Mouse (Mus musculus) midbrain, embryonic 15.5 days (tissue): ENCODE data around the gene Rhbdd1. TPM values are rescaled to one million over a fixed set of nuclear protein-coding genes. Genes with fewer than 3 reads are reported as not detected.

Experiments used
- ATAC-seq: fragments of 200-750 bp; cut with Nextera tagmentation; replicated peaks from 2 replicates; pipeline ENCODE4 v1.8.0; 2017; ENCODE audit warnings: moderate TSS enrichment
- H3K27ac ChIP-seq: fragments of 300-500 bp; sonication (generic); 2 replicates; pipeline ENCODE4 v1.5.1; 2015; ENCODE audit warnings: mild to moderate bottlenecking, inconsistent platforms
- H3K27me3 ChIP-seq: fragments of 300-500 bp; sonication (generic); replicated peaks from 2 replicates; pipeline ENCODE4 v1.6.1; 2015; ENCODE audit warnings: inconsistent platforms
- H3K36me3 ChIP-seq: fragments of 300-500 bp; sonication (generic); replicated peaks from 2 replicates; pipeline ENCODE4 v1.6.1; 2015; ENCODE audit warnings: inconsistent platforms
- H3K4me1 ChIP-seq: fragments of 300-500 bp; sonication (generic); 2 replicates; pipeline ENCODE4 v1.6.1; 2015; ENCODE audit warnings: inconsistent platforms
- H3K4me2 ChIP-seq: fragments of 300-500 bp; sonication (generic); 2 replicates; pipeline ENCODE4 v1.6.1; 2015; ENCODE audit warnings: inconsistent platforms, mild to moderate bottlenecking, moderate library complexity
- H3K4me3 ChIP-seq: fragments of 300-500 bp; sonication (generic); 2 replicates; pipeline ENCODE4 v1.5.1; 2015; ENCODE audit warnings: mild to moderate bottlenecking, inconsistent platforms
- H3K9ac ChIP-seq: fragments of 300-500 bp; sonication (generic); 2 replicates; pipeline ENCODE4 v1.6.1; 2015; ENCODE audit warnings: mild to moderate bottlenecking, inconsistent platforms
- H3K9me3 ChIP-seq: fragments of 300-500 bp; sonication (generic); 2 replicates; pipeline ENCODE4 v1.6.1; 2016; ENCODE audit warnings: inconsistent platforms
- WGBS: fragments of 180-500 bp; shearing (Covaris S2); methylation state at CpG from one replicate; pipeline ENCODE4 v1.1.7; 2015; ENCODE audit warnings: mixed read lengths; 5-methylcytosine and 5-hydroxymethylcytosine counted together
- polyA plus RNA-seq: library from polyadenylated mRNA; unstranded; fragments of >200 nt; fragmentation: Nextera tagmentation; extraction: Ambion mirVana; gene quantifications from 2 replicates; pipeline ENCODE4 v1.2.1, GENCODE M21; 2015

The Rhbdd1 gene
- polyA plus RNA-seq, 1 experiment from 2014 or later = 3.2 TPM

- Histone ChIP-seq H3K27me3 (0 out of 2 replicates have a peak, but pooled peaks cover 3% of the 10 kb centered on the region), H3K9ac (no peak overlapping the region), H3K4me2 (no peak overlapping the region), H3K9me3 (no peaks in the 10 kb centered on the region), H3K4me3 (no peak overlapping the region), H3K4me1 (no peaks in the 10 kb centered on the region), H3K27ac (no peak overlapping the region), H3K36me3 (no peaks in the 10 kb centered on the region)
- no peak for ATAC-seq
- WGBS = 96% methylated on average over 3 of the region's 3 CpGs
Observed at GRCm38 (mm10) chr1:82414434-82415045, 98.3 kb downstream of the Rhbdd1 start.

GRCm38 (mm10) chr1:82415641-82416040 lies 99.4 kb downstream of the Rhbdd1 start:
- 0 out of 2 replicates have a peak, but pooled peaks cover 3% of the 10 kb centered on the region for H3K27me3 ChIP-seq
- no peak overlapping the region for H3K4me3 ChIP-seq
- no peaks in the 10 kb centered on the region for H3K9me3 ChIP-seq
- no peak for ATAC-seq
- no peak overlapping the region for H3K4me2 ChIP-seq
- no peak overlapping the region for H3K9ac ChIP-seq
- no peaks in the 10 kb centered on the region for H3K36me3 ChIP-seq
- no peak overlapping the region for H3K27ac ChIP-seq
- 83% methylated on average over 4 of the region's 4 CpGs for WGBS
- no peaks in the 10 kb centered on the region for H3K4me1 ChIP-seq

- Histone ChIP-seq H3K4me1 (no peaks in the 10 kb centered on the region), H3K27ac (no peak overlapping the region), H3K4me3 (no peak overlapping the region), H3K36me3 (no peaks in the 10 kb centered on the region), H3K9me3 (no peaks in the 10 kb centered on the region), H3K9ac (no peak overlapping the region), H3K27me3 (no peaks in the 10 kb centered on the region), H3K4me2 (no peak overlapping the region)
- WGBS = 94% methylated on average over 5 of the region's 5 CpGs
- ATAC-seq = no peak
Observed at GRCm38 (mm10) chr1:82427729-82428128, 111.5 kb downstream of the Rhbdd1 start.

GRCm38 (mm10) chr1:82429061-82429460 lies 112.8 kb downstream of the Rhbdd1 start:
- ATAC-seq = no peak
- H3K4me3 ChIP-seq = no peak overlapping the region
- no peak overlapping the region for H3K27ac ChIP-seq
- H3K9me3 ChIP-seq = no peaks in the 10 kb centered on the region
- no peaks in the 10 kb centered on the region for H3K27me3 ChIP-seq
- 65% methylated on average over 1 of the region's 1 CpGs for WGBS
- no peak overlapping the region for H3K4me2 ChIP-seq
- no peak overlapping the region for H3K9ac ChIP-seq
- 0 out of 2 replicates have a peak, but pooled peaks cover 3% of the 10 kb centered on the region for H3K4me1 ChIP-seq
- H3K36me3 ChIP-seq = no peaks in the 10 kb centered on the region

- peak; percentile 91 for ATAC-seq
- Histone ChIP-seq H3K36me3 (no peaks in the 10 kb centered on the region), H3K9ac (no peak overlapping the region), H3K9me3 (no peaks in the 10 kb centered on the region), H3K4me2 (no peak overlapping the region), H3K27ac (no peak overlapping the region), H3K4me3 (no peak overlapping the region), H3K4me1 (0 out of 2 replicates have a peak, but pooled peaks cover 3% of the 10 kb centered on the region), H3K27me3 (no peaks in the 10 kb centered on the region)
- WGBS = 66% methylated on average over 15 of the region's 15 CpGs
Observed at GRCm38 (mm10) chr1:82432919-82433648, 116.8 kb downstream of the Rhbdd1 start.

- Histone ChIP-seq H3K9me3 (no peaks in the 10 kb centered on the region), H3K36me3 (no peaks in the 10 kb centered on the region), H3K9ac (no peak overlapping the region), H3K4me3 (no peak overlapping the region), H3K27ac (no peak overlapping the region), H3K27me3 (no peaks in the 10 kb centered on the region), H3K4me2 (no peak overlapping the region), H3K4me1 (0 out of 2 replicates have a peak, but pooled peaks cover 3% of the 10 kb centered on the region)
- 82% methylated on average over 5 of the region's 5 CpGs for WGBS
- ATAC-seq = no peak; the same call in 1 of the 2 replicates
Observed at GRCm38 (mm10) chr1:82433649-82434005, 117.4 kb downstream of the Rhbdd1 start.

- H3K27me3 ChIP-seq = no peaks in the 10 kb centered on the region
- WGBS = 51% methylated on average over 3 of the region's 3 CpGs
- no peak overlapping the region for H3K9ac ChIP-seq
- no peaks in the 10 kb centered on the region for H3K9me3 ChIP-seq
- H3K27ac ChIP-seq = no peak overlapping the region
- ATAC-seq = no peak
- no peaks in the 10 kb centered on the region for H3K36me3 ChIP-seq
- no peak overlapping the region for H3K4me2 ChIP-seq
- 0 out of 2 replicates have a peak, but pooled peaks cover 3% of the 10 kb centered on the region for H3K4me1 ChIP-seq
- no peak overlapping the region for H3K4me3 ChIP-seq
Observed at GRCm38 (mm10) chr1:82437273-82437672, 121.0 kb downstream of the Rhbdd1 start.

GRCm38 (mm10) chr1:82440123-82440522 lies 123.9 kb downstream of the Rhbdd1 start:
- no peaks in the 10 kb centered on the region for H3K27me3 ChIP-seq
- no peaks in the 10 kb centered on the region for H3K36me3 ChIP-seq
- no peaks in the 10 kb centered on the region for H3K4me1 ChIP-seq
- H3K9me3 ChIP-seq = no peaks in the 10 kb centered on the region
- WGBS = 59% methylated on average over 1 of the region's 1 CpGs
- H3K9ac ChIP-seq = no peak overlapping the region
- H3K4me3 ChIP-seq = no peak overlapping the region
- H3K4me2 ChIP-seq = no peak overlapping the region
- H3K27ac ChIP-seq = no peak overlapping the region
- ATAC-seq = no peak

- WGBS = 79% methylated on average over 4 of the region's 4 CpGs
- H3K9ac ChIP-seq = no peak overlapping the region
- no peak overlapping the region for H3K27ac ChIP-seq
- H3K4me3 ChIP-seq = no peak overlapping the region
- H3K9me3 ChIP-seq = no peaks in the 10 kb centered on the region
- ATAC-seq = no peak
- H3K4me2 ChIP-seq = no peak overlapping the region
- H3K36me3 ChIP-seq = no peaks in the 10 kb centered on the region
- no peaks in the 10 kb centered on the region for H3K4me1 ChIP-seq
- H3K27me3 ChIP-seq = no peaks in the 10 kb centered on the region
Observed at GRCm38 (mm10) chr1:82443517-82443916, 127.3 kb downstream of the Rhbdd1 start.

GRCm38 (mm10) chr1:82446049-82446448 lies 129.8 kb downstream of the Rhbdd1 start:
- 91% methylated on average over 7 of the region's 7 CpGs for WGBS
- Histone ChIP-seq H3K9ac (no peak overlapping the region), H3K27me3 (no peaks in the 10 kb centered on the region), H3K4me3 (no peak overlapping the region), H3K36me3 (no peaks in the 10 kb centered on the region), H3K9me3 (no peaks in the 10 kb centered on the region), H3K4me2 (no peak overlapping the region), H3K4me1 (no peaks in the 10 kb centered on the region), H3K27ac (no peak overlapping the region)
- no peak for ATAC-seq

- no peak for ATAC-seq
- no peaks in the 10 kb centered on the region for H3K9me3 ChIP-seq
- no peaks in the 10 kb centered on the region for H3K27me3 ChIP-seq
- H3K36me3 ChIP-seq = no peaks in the 10 kb centered on the region
- H3K27ac ChIP-seq = no peak overlapping the region
- WGBS = 87% methylated on average over 4 of the region's 4 CpGs
- H3K9ac ChIP-seq = no peak overlapping the region
- no peak overlapping the region for H3K4me3 ChIP-seq
- H3K4me1 ChIP-seq = peaks cover 7% of the 10 kb centered on the region; the same call in 1 of the 2 replicates
- H3K4me2 ChIP-seq = no peak overlapping the region
Observed at GRCm38 (mm10) chr1:82449851-82450250, 133.6 kb downstream of the Rhbdd1 start.

GRCm38 (mm10) chr1:82451927-82452651 lies 135.8 kb downstream of the Rhbdd1 start:
- no peaks in the 10 kb centered on the region for H3K27me3 ChIP-seq
- WGBS = 18% methylated on average over 6 of the region's 6 CpGs
- no peaks in the 10 kb centered on the region for H3K36me3 ChIP-seq
- H3K4me1 ChIP-seq = peaks cover 7% of the 10 kb centered on the region; the same call in 1 of the 2 replicates
- H3K27ac ChIP-seq = peak overlapping the region; percentile 71
- H3K9me3 ChIP-seq = no peaks in the 10 kb centered on the region
- peak; percentile 83 for ATAC-seq
- H3K9ac ChIP-seq = no peak overlapping the region
- no peak overlapping the region for H3K4me2 ChIP-seq
- H3K4me3 ChIP-seq = no peak overlapping the region
